Mouse (Mus musculus) lung, adult 2 months (tissue): ENCODE results near the gene Carmil2. TPM values are rescaled to one million over a fixed set of nuclear protein-coding genes. Genes with fewer than 3 reads are reported as not detected.

ENCODE experiments used
- DNase-seq: peaks from one replicate; pipeline ENCODE4 v3.0.0; 2022
- H3K4me1 ChIP-seq: fragments of 200-500 bp; 2 replicates; pipeline ENCODE4 v1.6.1; 2011; ENCODE audit warnings: low read length; ENCODE audit not compliant: control insufficient read depth, insufficient read depth
- H3K4me3 ChIP-seq: fragments of 200-500 bp; replicated peaks from 2 replicates; pipeline ENCODE3; 2011; ENCODE audit warnings: low read depth, mild to moderate bottlenecking, control low read depth, low read length; ENCODE audit errors: extremely low read depth
- CTCF ChIP-seq: fragments of 200-500 bp; IDR thresholded peaks from 2 replicates; pipeline ENCODE4 v1.5.1; 2011; ENCODE audit warnings: mild to moderate bottlenecking, low read length, control low read depth; ENCODE audit not compliant: insufficient read depth
- POLR2A ChIP-seq: fragments of 200-500 bp; IDR thresholded peaks from 2 replicates; pipeline ENCODE4 v1.6.1; 2011; ENCODE audit warnings: low read depth, mild to moderate bottlenecking, control low read depth, low read length, borderline replicate concordance; ENCODE audit errors: extremely low read depth
- WGBS: fragments of 180-500 bp; shearing (Covaris S2); methylation state at CpG from one replicate; pipeline ENCODE4 v1.1.7; 2018; 5-methylcytosine and 5-hydroxymethylcytosine counted together
- polyA plus RNA-seq: library from polyadenylated mRNA; depleted of rRNA; stranded (reverse); fragments of >200 nt; gene quantifications from 2 replicates; pipeline ENCODE4 v1.2.3, GENCODE M21; 2012; rRNA removed

Gene Carmil2
- polyA plus RNA-seq: 3.8 and 4.9 TPM in 2 replicates

- TF ChIP-seq POLR2A (no peak), CTCF (peak; percentile 83)
- 5% methylated on average over 26 of the region's 26 CpGs for WGBS
- Histone ChIP-seq H3K4me1 (peaks cover 2% of the 10 kb centered on the region; the same call in 1 of the 2 replicates), H3K4me3 (peak within 1 kb of the TSS; percentile 50)
- peak; percentile 65 for DNase-seq
These were observed at the start of gene Carmil2 for GRCm38 (mm10) chr8:105685796-105686308. TSS of gene Carmil2 (plus strand) at chr8:105686274.

- under 1% methylated on average over 62 of the region's 63 CpGs for WGBS
- H3K4me3 ChIP-seq: peak within 1 kb of the TSS; percentile 97
- TF ChIP-seq POLR2A (peak; percentile 10; the same call in 1 of the 2 replicates), CTCF (no peak)
These were observed 49.0 kb upstream of the Carmil2 start, which contains the start of gene Agrp for GRCm38 (mm10) chr8:105636963-105637510. TSS of gene Agrp (minus strand) at chr8:105637393.

GRCm38 (mm10) chr8:105637601-105638041 is 48.5 kb upstream of the Carmil2 start:
- WGBS: under 1% methylated on average over 11 of the region's 11 CpGs
- peaks cover 19% of the 10 kb centered on the region for H3K4me1 ChIP-seq
- TF ChIP-seq POLR2A (no peak), CTCF (no peak)
- peak; percentile 33 for DNase-seq
- H3K4me3 ChIP-seq: peak overlapping the region; percentile 97

More at GRCm38 (mm10) chr8:105636963-105637510, 49.0 kb upstream of the Carmil2 start, which contains the start of gene Agrp:
- H3K4me1 ChIP-seq: peaks cover 19% of the 10 kb centered on the region
- DNase-seq: peak; percentile 71

GRCm38 (mm10) chr8:105638510-105638909 is 47.6 kb upstream of the Carmil2 start:
- no peak for DNase-seq
- WGBS: 63% methylated on average over 4 of the region's 4 CpGs
- no peak overlapping the region for H3K4me3 ChIP-seq
- H3K4me1 ChIP-seq: peaks cover 19% of the 10 kb centered on the region
- TF ChIP-seq CTCF: no peak
- no peak for TF ChIP-seq POLR2A

GRCm38 (mm10) chr8:105639835-105640234 is 46.2 kb upstream of the Carmil2 start:
- no peak for TF ChIP-seq CTCF
- TF ChIP-seq POLR2A: no peak
- 46% methylated on average over 1 of the region's 1 CpGs for WGBS
- peaks cover 19% of the 10 kb centered on the region for H3K4me1 ChIP-seq
- no peak overlapping the region for H3K4me3 ChIP-seq
- DNase-seq: no peak

- DNase-seq: no peak
- TF ChIP-seq CTCF (no peak), POLR2A (no peak)
- no peak overlapping the region for H3K4me3 ChIP-seq
These were observed 45.6 kb upstream of the Carmil2 start for GRCm38 (mm10) chr8:105640511-105640910.

GRCm38 (mm10) chr8:105645205-105645604 is 40.9 kb upstream of the Carmil2 start:
- H3K4me1 ChIP-seq: no peaks in the 10 kb centered on the region; the same call in 1 of the 2 replicates
- no peak overlapping the region for H3K4me3 ChIP-seq
- no peak for TF ChIP-seq CTCF
- TF ChIP-seq POLR2A: no peak
- WGBS: 88% methylated on average over 1 of the region's 1 CpGs
- DNase-seq: no peak

More at GRCm38 (mm10) chr8:105640511-105640910, 45.6 kb upstream of the Carmil2 start:
- 29% methylated on average over 2 of the region's 2 CpGs for WGBS
- peaks cover 18% of the 10 kb centered on the region for H3K4me1 ChIP-seq

- DNase-seq: no peak
- no peaks in the 10 kb centered on the region; the same call in 1 of the 2 replicates for H3K4me1 ChIP-seq
- no peak overlapping the region for H3K4me3 ChIP-seq
- WGBS: 95% methylated on average over 1 of the region's 1 CpGs
- no peak for TF ChIP-seq POLR2A
- no peak for TF ChIP-seq CTCF
These were observed 37.1 kb upstream of the Carmil2 start for GRCm38 (mm10) chr8:105648929-105649328.

- no peaks in the 10 kb centered on the region for H3K4me1 ChIP-seq
- H3K4me3 ChIP-seq: no peak overlapping the region
- no peak for TF ChIP-seq POLR2A
- no peak for TF ChIP-seq CTCF
- no peak for DNase-seq
These were observed 28.4 kb upstream of the Carmil2 start for GRCm38 (mm10) chr8:105657641-105658040.

GRCm38 (mm10) chr8:105661167-105661566 is 24.9 kb upstream of the Carmil2 start:
- 48% methylated on average over 3 of the region's 3 CpGs for WGBS
- TF ChIP-seq CTCF: no peak
- TF ChIP-seq POLR2A: no peak
- H3K4me3 ChIP-seq: no peak overlapping the region
- DNase-seq: no peak
- no peaks in the 10 kb centered on the region for H3K4me1 ChIP-seq

GRCm38 (mm10) chr8:105677891-105678290 is 8.2 kb upstream of the Carmil2 start:
- 68% methylated on average over 1 of the region's 1 CpGs for WGBS
- Histone ChIP-seq H3K4me3 (no peak overlapping the region), H3K4me1 (no peaks in the 10 kb centered on the region)
- TF ChIP-seq POLR2A (no peak), CTCF (no peak)
- DNase-seq: no peak
